Mouse (Mus musculus): ENCODE measurements around the gene Sstr5.

GRCm38 (mm10) chr17:25464091-25464490 is 33.0 kb downstream of the Sstr5 start:
- TF ChIP-seq CTCF (IDR thresholded peaks at IDR 0.05; ENCODE audit: borderline replicate concordance, insufficient read depth, low read depth, low read length): no peak
- TF ChIP-seq POLR2A (IDR thresholded peaks at IDR 0.05; ENCODE audit: borderline replicate concordance, insufficient read depth, low read length): no peak

Data from cerebellum, adult 2 months (tissue).